Mouse (Mus musculus) right cerebral cortex, postnatal 25 days (tissue): Measurements from ENCODE around the gene Capn12.

Experiments used
- DNase-seq: peaks from one replicate; pipeline ENCODE4 v3.0.0; 2022

Capn12 gene

DNA sequence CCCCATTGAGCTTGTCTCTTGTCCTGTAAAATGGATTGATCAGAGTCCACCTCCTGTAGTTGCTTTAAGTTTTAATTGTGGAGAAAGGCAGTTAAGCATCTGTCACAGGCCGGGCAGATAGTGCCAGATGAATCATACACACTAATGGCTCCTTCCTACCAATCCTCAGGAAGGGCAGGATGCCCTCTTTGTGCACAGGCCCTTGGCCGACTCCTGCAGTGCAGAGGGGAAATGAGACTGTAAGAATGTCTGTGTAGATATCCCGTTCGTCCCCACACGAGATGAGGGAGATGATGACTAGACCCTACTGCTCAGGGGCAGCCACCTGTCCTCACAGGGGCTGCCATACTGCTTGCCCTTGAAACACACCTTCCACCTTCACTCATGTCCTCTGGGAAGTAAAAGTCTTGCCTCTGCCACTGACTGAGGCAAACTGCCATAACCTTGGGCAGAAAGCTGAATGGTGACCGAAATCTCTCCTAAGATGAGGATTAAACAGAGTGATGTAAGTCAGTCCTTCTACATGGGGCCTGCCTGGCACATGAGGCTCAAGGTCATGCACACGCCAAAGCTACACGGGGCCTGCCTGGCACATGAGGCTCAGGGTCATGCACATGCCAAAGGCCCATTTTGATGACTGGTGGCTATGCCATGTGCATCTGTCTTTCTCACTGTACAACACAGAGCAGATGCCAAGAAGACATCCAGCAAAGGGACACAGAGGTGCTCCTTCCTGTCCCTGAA lies 40.7 kb downstream of the Capn12 start:
- DNase-seq = no peak

- peak; percentile 45 for DNase-seq
Observed at GRCm38 (mm10) chr7:28922606-28923005, 41.4 kb downstream of the Capn12 start.

DNA sequence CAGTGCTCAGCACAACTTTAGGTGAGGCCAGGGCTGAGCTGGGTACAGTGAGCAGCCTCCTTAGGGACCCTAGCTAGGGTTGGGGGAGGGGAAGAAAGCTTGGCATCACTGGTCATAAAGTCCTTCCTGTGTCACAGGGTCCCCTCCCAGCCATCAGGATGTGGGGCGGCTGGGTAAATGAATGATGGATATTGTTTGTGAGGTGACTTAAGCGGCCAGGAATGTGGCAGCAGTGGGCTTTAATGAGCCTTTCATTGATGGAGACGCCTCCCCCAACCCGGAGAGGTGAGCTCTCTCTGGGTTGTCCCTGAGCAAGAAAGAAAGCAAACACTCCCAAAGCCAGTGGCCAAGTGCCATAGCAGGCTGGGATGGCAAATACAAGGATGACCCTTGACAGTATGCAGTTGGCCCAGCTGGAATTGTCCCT lies 42.7 kb downstream of the Capn12 start:
- no peak for DNase-seq

DNA sequence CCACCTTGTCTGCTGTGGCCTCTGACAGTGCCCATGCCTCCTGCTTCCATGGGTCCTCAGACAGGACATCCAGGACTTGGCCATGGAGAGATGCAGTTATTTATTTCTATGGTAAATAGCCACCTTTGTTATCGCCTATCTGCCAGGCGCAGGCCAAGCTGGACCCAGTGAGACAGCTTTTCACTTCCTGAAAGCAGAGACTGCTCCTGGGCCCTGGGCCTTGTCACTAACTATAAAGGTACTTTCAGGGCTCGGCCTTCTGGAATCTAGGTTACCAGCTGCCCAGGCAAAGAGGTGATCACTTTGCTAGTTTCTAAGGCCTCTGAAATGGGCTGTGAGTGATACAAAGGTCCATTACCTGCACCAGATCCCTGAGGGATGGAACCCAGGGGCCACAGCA lies 43.6 kb downstream of the Capn12 start:
- DNase-seq = no peak

- DNase-seq = no peak
Observed at GRCm38 (mm10) chr7:28925317-28925716, 44.1 kb downstream of the Capn12 start.

DNA sequence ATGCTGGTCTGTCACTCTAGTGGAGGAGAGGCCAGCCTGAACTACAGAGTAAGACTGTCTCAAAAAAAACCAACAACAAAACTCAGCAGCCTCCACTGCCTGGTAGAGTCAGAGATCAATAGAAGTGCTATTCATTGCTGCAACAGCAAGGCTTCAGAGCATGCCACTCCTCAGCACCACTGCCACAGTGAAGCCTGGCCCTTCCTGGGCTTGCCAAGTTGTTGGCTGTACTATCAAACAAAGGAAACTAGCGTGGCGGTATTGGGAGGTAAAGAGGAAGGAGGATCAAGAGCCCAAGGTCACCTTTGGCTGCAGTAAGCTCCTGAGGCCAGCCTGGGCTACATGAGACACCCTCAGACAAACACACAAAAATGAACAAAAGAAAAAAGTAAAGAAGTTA lies 45.0 kb downstream of the Capn12 start:
- DNase-seq = no peak

GRCm38 (mm10) chr7:28929381-28929780 lies 48.2 kb downstream of the Capn12 start:
- no peak for DNase-seq

- DNase-seq = no peak
Observed at GRCm38 (mm10) chr7:28930320-28931031, 49.3 kb downstream of the Capn12 start.

DNA sequence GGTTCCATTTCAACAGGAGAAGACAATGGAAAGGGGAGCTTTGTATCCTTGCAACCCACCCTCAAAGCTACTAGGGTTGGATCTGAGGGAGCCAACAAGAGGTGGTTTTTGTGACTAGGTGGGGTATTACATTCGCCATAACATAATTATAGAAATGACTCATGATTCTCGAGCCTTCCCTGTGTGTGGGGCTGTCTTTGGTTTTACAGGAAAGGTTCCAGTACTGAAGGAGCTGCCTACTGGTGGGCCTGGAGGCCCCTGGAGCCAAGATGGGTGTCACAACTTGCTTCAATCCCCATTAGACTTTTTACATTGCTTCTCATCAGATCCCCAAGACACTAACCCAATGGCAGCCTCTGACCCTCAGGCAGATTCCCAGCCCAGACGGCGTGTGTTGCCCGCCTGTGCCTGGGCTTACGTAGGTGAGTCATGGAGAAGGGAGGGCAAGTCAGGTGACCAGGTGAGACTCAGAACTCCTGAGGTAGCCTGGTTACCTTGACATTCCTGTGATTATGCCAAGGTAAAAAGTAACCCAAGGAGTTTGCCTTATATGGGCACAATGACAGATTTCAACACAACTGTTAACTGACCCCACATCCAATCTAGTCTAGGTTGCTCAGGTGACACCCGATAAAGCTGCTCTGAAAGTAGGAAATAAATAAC lies 49.9 kb downstream of the Capn12 start:
- DNase-seq = no peak

- no peak for DNase-seq
Observed at GRCm38 (mm10) chr7:28931695-28932039, 50.4 kb downstream of the Capn12 start.

- DNase-seq = no peak
Observed at GRCm38 (mm10) chr7:28932421-28933041, 51.3 kb downstream of the Capn12 start.

DNA sequence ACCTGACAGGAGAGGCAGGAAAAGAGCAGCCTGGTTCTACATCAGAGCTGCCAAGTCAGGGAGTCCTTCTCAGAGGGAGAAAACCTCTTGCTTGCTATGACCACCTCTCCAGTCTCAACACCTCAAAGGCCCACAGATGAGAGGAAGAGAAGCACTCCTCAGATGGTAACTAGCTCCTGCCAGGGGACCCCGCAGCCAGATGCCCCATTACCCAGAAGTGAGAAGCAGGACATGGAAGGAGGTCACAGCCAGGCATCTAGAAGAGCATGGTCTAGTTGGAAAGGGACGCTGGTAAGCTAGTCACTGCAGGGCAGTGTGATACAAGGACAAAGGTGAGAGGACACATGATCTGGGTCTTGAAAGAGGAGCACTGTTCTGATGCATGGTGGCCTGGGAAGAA lies 52.6 kb downstream of the Capn12 start:
- DNase-seq = no peak

DNA sequence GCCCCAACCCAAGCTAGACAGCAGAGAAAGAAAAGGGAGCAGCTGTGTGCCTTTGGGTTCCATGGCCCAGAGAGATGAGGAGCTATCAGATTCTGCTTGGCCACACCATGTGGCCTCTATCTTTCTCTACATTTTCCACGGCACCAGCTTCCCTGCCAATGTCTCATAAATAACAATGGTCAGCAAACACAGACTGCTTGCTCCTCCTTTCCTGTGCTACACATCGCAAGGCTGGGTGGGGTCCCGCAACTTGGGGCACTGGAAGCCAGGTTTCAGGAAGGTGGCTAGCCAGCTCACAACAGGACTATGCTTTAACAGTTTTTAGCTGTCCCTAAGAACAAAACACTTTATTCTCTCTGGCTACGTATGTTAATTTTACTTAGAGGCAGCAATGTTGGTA lies 55.6 kb downstream of the Capn12 start:
- DNase-seq = no peak

DNA sequence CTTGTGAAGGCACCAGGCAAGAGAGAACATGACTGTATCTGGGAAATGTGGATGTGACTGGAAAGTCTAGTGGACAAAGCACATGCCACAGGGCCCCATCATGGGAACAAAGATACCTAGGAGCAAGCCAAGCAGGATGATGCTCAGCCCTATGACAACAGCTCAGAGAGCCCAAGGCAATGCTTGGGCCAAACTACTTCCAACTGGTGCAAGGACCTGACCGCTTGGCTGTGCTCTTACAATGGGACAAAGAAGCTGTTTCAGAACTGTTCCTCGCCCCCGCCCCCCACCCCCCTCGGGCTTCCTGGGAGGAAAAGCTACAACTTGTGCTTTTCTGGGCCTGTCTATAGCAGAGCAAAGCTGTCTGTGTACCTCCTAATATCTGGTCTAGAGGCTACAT lies 57.4 kb downstream of the Capn12 start:
- DNase-seq = no peak

DNA sequence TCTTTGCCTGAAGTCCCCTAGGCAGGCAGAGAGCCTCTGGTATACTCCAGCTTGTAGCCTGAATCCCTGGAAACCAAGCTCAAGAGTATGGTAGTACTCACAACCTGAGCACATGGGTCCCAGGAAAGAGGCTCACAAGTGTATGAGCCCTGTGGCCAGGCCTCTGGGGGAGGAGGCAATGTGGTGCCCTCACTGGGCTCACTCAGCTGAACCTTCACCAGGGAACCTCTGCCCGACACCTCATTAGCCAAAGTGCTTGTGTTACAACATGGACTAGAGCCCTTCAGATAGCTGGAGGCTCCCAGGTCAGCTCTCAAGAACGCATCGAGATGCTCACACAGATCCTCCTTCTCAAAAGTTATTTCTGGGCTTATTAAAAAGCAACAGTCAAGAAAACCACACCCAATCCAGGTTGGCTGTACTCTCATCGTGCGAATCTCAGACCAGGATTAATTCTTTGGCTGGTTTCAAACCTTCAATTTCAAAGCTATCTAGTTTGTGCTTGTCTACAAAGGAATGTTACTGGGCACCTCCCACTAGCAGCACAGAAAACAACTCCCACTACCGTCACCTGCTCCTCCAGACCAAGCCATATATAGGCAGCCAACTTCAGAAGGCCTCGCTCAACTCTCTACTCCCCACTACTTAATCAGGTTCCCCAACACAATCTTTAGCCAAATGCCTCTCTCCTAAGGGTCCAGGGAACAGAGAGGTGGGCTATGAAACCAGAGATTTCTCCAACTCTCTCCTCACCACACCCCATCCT lies 58.4 kb downstream of the Capn12 start:
- no peak for DNase-seq

DNA sequence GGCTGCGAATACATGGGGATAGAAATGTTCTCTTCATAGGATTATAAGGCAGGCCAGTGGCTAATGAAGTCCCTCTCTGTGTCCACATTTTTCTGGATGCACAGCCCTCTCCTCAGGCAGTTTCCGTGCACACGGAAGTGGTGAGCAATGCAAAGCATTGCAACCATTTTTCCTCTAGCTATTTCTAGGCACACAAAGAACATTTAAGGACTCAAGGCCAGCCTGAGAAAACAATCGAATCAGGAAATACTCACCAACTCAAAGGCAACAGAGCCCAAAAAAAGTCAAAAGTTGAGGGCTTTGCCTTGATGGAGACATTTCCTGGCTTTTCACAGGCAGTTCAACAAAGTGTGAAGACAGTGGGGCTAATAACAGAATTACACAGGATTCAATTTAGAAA lies 59.9 kb downstream of the Capn12 start:
- no peak for DNase-seq

DNA sequence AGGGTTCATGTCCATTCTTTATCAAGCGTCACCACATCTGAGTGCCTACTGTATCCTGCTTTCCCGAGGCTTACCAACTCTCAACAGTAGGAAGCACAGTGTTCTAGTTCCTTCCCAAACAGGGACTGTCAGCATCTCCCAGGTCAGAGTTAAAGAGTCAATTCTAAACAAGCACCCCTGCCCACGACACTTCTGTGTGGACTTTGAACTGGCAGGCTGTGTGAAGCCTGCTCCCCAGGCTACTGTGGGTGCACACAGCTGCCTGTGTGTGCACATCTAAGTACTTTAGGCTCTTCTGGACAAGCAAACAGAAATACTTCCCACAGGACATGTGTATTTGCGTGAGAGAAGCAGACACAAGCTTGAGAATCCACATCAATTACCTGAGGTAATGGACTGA lies 60.3 kb downstream of the Capn12 start:
- DNase-seq = no peak
